Mouse (Mus musculus) C3H10T1/2 (cell line): Measurements from ENCODE around the gene Gm3233. TPM values are rescaled to one million over a fixed set of nuclear protein-coding genes. Genes with fewer than 3 reads are reported as not detected.

Source experiments
- polyA plus RNA-seq, 2 experiments: library from polyadenylated mRNA; unstranded; fragments of >200 nt; fragmentation: generic; extraction: Trizol; gene quantifications; one replicate each; pipeline ENCODE4 v1.2.1; 2012; ENCODE audit warnings: missing spikeins in 2 of 2

Gm3233 gene
- not detected for polyA plus RNA-seq

GRCm38 (mm10) chr10:77759582-77759981 lies at the start of gene Gm3233:
Gene Gm3233, minus strand, starts transcription at chr10:77759682.

DNA sequence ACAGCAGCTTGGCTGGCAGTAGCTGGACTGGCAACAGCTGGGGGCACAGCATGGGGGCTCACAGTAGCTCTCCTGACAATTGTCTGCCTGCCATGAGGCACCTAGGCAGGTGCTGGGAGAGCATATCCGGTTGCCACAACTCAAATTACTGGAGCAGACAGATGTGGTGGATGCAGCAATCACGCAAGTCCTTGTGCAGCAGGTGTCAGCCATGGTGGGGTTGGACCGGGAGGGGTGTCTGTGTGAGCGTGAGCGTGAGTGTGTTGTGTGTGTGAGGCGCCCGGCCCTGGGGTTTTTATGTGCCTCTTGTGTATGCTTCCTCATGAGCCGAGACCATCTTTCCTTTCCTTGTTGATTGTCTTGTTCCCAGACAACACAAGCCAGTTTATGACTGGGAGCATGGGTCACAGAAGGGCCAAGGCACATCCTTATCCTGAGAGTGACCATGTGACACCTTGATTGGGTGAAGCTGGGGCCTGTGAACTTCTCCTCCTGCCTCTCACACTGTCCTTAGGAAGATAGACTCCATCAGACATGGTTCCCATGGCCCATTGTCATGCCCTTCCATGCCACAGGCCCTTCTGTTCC lies 39.5 kb upstream of the Gm3233 start, which contains the start of gene Gm19668:
TSS of gene Gm19668 (minus strand) at position 213 of the 588 bp plus-strand sequence.

GRCm38 (mm10) chr10:77794976-77795375 lies 35.5 kb upstream of the Gm3233 start, which contains the start of gene Gm9639:
Gene Gm9639, minus strand, starts transcription at chr10:77795076.

GRCm38 (mm10) chr10:77787876-77788275 lies 28.4 kb upstream of the Gm3233 start, which contains the start of gene Gm7137:
Gene Gm7137, minus strand, starts transcription at chr10:77788200.

DNA sequence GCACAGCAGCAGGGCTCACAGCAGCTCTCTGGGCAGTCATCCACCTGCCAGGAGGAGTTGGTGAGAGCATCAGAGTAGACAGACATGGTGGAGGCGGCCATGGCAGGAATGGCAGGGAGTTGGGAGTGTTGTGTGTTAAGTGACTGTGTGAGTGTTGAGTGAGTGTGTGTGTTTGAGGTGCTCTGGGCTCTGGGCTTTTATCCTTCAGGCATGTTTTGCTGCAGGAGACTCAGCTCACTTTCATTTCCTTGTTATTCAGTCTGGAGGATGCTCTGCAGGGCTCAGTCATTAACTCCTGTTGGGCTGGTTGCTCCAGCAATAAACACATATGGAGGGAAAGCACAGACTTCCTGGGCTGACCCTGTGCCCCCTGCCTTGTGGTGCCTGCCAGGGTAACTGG lies 23.0 kb upstream of the Gm3233 start, which contains the start of gene Gm3250:
TSS of gene Gm3250 (minus strand) at position 101 of the 400 bp plus-strand sequence.

DNA sequence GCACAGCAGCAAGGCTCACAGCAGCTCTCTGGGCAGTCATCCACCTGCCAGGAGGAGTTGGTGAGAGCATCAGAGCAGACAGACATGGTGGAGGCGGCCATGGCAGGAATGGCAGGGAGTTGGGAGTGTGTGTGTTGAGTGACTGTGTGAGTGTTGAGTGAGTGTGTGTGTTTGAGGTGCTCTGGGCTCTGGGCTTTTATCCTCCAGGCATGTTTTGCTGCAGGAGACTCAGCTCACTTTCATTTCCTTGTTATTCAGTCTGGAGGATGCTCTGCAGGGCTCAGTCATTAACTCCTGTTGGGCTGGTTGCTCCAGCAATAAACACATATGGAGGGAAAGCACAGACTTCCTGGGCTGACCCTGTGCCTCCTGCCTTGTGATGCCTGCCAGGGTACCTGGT lies 17.4 kb upstream of the Gm3233 start, which contains the start of gene Gm7138:
TSS of gene Gm7138 (minus strand) at position 101 of the 400 bp plus-strand sequence.

GRCm38 (mm10) chr10:77771225-77771624 lies 11.7 kb upstream of the Gm3233 start, which contains the start of gene Gm3238:
Gene Gm3238, minus strand, starts transcription at chr10:77771325.

GRCm38 (mm10) chr10:77751254-77751653 lies 8.2 kb downstream of the Gm3233 start, which contains the start of gene Gm9736:
Gene Gm9736, minus strand, starts transcription at chr10:77751354.

DNA sequence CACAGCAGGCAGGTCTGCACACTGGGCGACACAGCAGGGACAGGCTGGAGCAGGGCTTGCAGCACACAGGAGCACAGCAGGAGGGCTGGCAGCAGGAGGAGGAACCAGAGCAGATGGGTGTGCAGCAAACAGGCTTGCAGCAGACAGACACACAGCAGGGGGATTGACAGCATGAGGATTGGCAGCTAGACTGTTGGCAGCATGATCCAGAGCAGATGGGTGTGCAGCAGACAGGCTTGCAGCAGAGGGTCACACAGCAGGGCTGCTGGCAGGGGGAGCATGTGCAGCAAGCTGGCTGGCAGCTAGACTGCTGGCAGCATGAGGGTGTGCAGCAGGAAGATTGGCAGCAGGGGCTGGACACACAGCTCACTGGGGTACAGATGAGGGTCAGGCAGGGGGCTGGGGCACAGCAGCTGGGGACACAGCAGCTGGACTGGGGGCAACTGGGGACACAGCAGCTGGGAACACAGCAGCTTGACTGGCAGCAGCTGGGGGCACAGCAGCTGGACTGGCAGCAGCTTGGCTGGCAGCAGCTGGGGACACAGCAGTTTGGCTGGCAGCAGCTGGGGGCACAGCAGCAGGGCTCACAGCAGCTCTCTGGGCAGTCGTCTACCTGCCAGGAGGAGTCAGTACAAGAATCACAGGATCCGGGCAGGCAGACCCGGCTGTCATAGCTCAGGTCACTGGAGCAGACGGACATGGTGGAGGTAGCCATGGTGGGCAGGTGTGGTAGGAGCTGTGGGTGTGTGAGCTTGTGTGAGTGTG lies 17.4 kb downstream of the Gm3233 start, which contains the start of gene Gm18596:
TSS of gene Gm18596 (minus strand) at position 715 of the 765 bp plus-strand sequence.

GRCm38 (mm10) chr10:77726186-77726585 lies 33.3 kb downstream of the Gm3233 start, which contains the start of gene Gm10100:
Gene Gm10100, plus strand, starts transcription at chr10:77726486.

DNA sequence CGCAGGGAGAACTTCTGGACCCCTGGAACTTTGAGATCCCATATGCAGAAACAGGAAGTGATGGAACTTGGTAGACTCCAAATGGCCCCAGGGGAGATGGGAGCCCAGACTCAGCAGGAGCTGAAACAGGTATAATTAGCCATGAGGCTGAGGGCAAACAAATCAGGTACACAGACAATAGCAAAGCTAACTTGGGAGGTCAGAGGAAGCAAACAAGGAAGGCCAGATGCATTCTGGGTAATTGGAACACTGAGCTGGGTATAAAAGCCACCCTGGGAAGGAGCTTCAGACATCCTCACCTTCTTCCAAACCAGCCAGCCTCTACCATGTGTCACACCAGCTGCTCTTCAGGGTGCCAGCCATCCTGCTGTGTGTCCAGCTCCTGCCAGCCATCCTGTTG lies 39.2 kb downstream of the Gm3233 start, which contains the start of gene Krtap12-1:
TSS of gene Krtap12-1 (plus strand) at position 301 of the 400 bp plus-strand sequence.

GRCm38 (mm10) chr10:77715507-77715906 lies 44.0 kb downstream of the Gm3233 start, which contains the start of gene Gm10142:
Gene Gm10142, plus strand, starts transcription at chr10:77715807.

GRCm38 (mm10) chr10:77711157-77711556 lies 48.3 kb downstream of the Gm3233 start, which contains the start of gene Gm10024:
Gene Gm10024, plus strand, starts transcription at chr10:77711457.

Other genes with a start within 250 kb of the Gm3233 start
- 10 to 100 TPM; 40.0 to 57.6 TPM for gene Fam207a, start 243.9 kb downstream of the Gm3233 start, polyA plus RNA-seq
- gene Itgb2, start 229.4 kb downstream of the Gm3233 start, polyA plus RNA-seq, result under 1 TPM; 0.14 to 0.25 TPM
- 100 to 1,000 TPM in 1 of 2 experiments, 10 to 100 TPM in 1; 82.8 to 216 TPM for gene Pttg1ip, start 178.0 kb downstream of the Gm3233 start, polyA plus RNA-seq
- gene Sumo3, start 153.6 kb downstream of the Gm3233 start, polyA plus RNA-seq, result 10 to 100 TPM; 76.2 to 78.6 TPM
- 10 to 100 TPM in 1 of 2 experiments, under 1 TPM in 1; 0.78 to 16.7 TPM for gene Gm49325, start 153.5 kb downstream of the Gm3233 start, polyA plus RNA-seq
- gene Ube2g2, start 137.4 kb downstream of the Gm3233 start, polyA plus RNA-seq, result 10 to 100 TPM; 39.0 to 44.0 TPM
- gene Tspear, start 73.1 kb downstream of the Gm3233 start, polyA plus RNA-seq, result not detected
- not detected for gene Gm19402, start 68.9 kb downstream of the Gm3233 start, polyA plus RNA-seq
- gene Gm9508, start 62.4 kb downstream of the Gm3233 start, polyA plus RNA-seq, result not detected
- not detected for gene Gm10272, start 53.1 kb downstream of the Gm3233 start, polyA plus RNA-seq
- gene Gm10024, start 48.2 kb downstream of the Gm3233 start, polyA plus RNA-seq, result not detected
- gene Gm10142, start 43.9 kb downstream of the Gm3233 start, polyA plus RNA-seq, result not detected
- not detected for gene Krtap12-1, start 39.1 kb downstream of the Gm3233 start, polyA plus RNA-seq
- gene Gm10100, start 33.2 kb downstream of the Gm3233 start, polyA plus RNA-seq, result not detected
- gene Gm18596, start 17.0 kb downstream of the Gm3233 start, polyA plus RNA-seq, result not detected
- gene Gm9736, start 8.3 kb downstream of the Gm3233 start, polyA plus RNA-seq, result not detected
- gene Gm3238, start 11.6 kb upstream of the Gm3233 start, polyA plus RNA-seq, result not detected
- gene Gm7138, start 17.3 kb upstream of the Gm3233 start, polyA plus RNA-seq, result not detected
- gene Gm3250, start 22.9 kb upstream of the Gm3233 start, polyA plus RNA-seq, result not detected
- not detected for gene Gm7137, start 28.5 kb upstream of the Gm3233 start, polyA plus RNA-seq
- not detected for gene Gm9639, start 35.4 kb upstream of the Gm3233 start, polyA plus RNA-seq
- not detected for gene Gm19668, start 39.5 kb upstream of the Gm3233 start, polyA plus RNA-seq
- gene Gm9507, start 52.2 kb upstream of the Gm3233 start, polyA plus RNA-seq, result not detected
- not detected for gene Gm2696, start 55.0 kb upstream of the Gm3233 start, polyA plus RNA-seq
- not detected for gene Krtap10-4, start 67.4 kb upstream of the Gm3233 start, polyA plus RNA-seq
- gene Krtap10-10, start 76.3 kb upstream of the Gm3233 start, polyA plus RNA-seq, result not detected
- gene Gm36176, start 87.1 kb upstream of the Gm3233 start, polyA plus RNA-seq, result not detected
- not detected for gene Gm10318, start 93.2 kb upstream of the Gm3233 start, polyA plus RNA-seq
- gene Gm3285, start 102.3 kb upstream of the Gm3233 start, polyA plus RNA-seq, result not detected
- not detected for gene Lrrc3, start 142.9 kb upstream of the Gm3233 start, polyA plus RNA-seq
- under 1 TPM; 0.04 to 0.35 TPM for gene Trpm2, start 210.9 kb upstream of the Gm3233 start, polyA plus RNA-seq
- 10 to 100 TPM; 35.9 to 36.8 TPM for gene 1810043G02Rik, start 218.8 kb upstream of the Gm3233 start, polyA plus RNA-seq